Mouse (Mus musculus) liver, embryonic 11.5 days (tissue): ENCODE data around the gene Bcl7a. TPM values are rescaled to one million over a fixed set of nuclear protein-coding genes. Genes with fewer than 3 reads are reported as not detected.

Experiments
- ATAC-seq: fragments of 200-750 bp; cut with Nextera tagmentation; replicated peaks from 2 replicates; pipeline ENCODE4 v1.8.0; 2017; ENCODE audit warnings: moderate number of reproducible peaks, mild to moderate bottlenecking, moderate TSS enrichment, moderate library complexity; ENCODE audit not compliant: low FRiP score
- DNase-seq: peaks from one replicate; pipeline ENCODE4 v3.0.0-alpha.2; 2017; ENCODE audit warnings: low spot score
- H3K27ac ChIP-seq: fragments of 300-500 bp; sonication (generic); 2 replicates; pipeline ENCODE4 v1.5.1; 2014; ENCODE audit warnings: mild to moderate bottlenecking, low read depth, low read length, control low read depth
- H3K27me3 ChIP-seq: fragments of 300-500 bp; sonication (generic); replicated peaks from 2 replicates; pipeline ENCODE4 v1.6.1; 2014; ENCODE audit warnings: low read length, mixed read lengths; ENCODE audit not compliant: control insufficient read depth, insufficient read depth
- H3K36me3 ChIP-seq: fragments of 300-500 bp; sonication (generic); 2 replicates; pipeline ENCODE4 v1.6.1; 2014; ENCODE audit warnings: mild to moderate bottlenecking, low read length, moderate library complexity, mixed read lengths; ENCODE audit not compliant: control insufficient read depth, insufficient read depth
- H3K4me1 ChIP-seq: fragments of 300-500 bp; sonication (generic); replicated peaks from 2 replicates; pipeline ENCODE4 v1.6.1; 2014; ENCODE audit warnings: low read length, mixed read lengths; ENCODE audit not compliant: control insufficient read depth, insufficient read depth
- H3K4me2 ChIP-seq: fragments of 300-500 bp; sonication (generic); 2 replicates; pipeline ENCODE4 v1.6.1; 2014; ENCODE audit warnings: mild to moderate bottlenecking, control low read depth, moderate library complexity
- H3K4me3 ChIP-seq: fragments of 300-500 bp; sonication (generic); 2 replicates; pipeline ENCODE4 v1.5.1; 2014; ENCODE audit warnings: low read depth, low read length, control low read depth
- H3K9ac ChIP-seq: fragments of 300-500 bp; sonication (generic); 2 replicates; pipeline ENCODE4 v1.6.1; 2014; ENCODE audit warnings: low read depth, low read length, control low read depth
- H3K9me3 ChIP-seq: fragments of 300-500 bp; sonication (generic); 2 replicates; pipeline ENCODE4 v1.6.1; 2016; ENCODE audit warnings: low read length, inconsistent platforms, mixed read lengths; ENCODE audit not compliant: control insufficient read depth
- WGBS: fragments of 180-500 bp; shearing (Covaris S2); extraction: QIAGEN DNeasy Blood & Tissue Kit; methylation state at CpG from one replicate; pipeline ENCODE4 v1.1.7; 2014; 5-methylcytosine and 5-hydroxymethylcytosine counted together
- polyA plus RNA-seq: library from polyadenylated mRNA; unstranded; fragments of >200 nt; fragmentation: Nextera tagmentation; extraction: Ambion mirVana; gene quantifications from 2 replicates; pipeline ENCODE4 v1.2.1, GENCODE M21; 2014

Bcl7a gene
- polyA plus RNA-seq, 1 experiment from 2014 or later: 21.1 TPM

- ATAC-seq (no peak), DNase-seq (no peak)
- H3K9me3 ChIP-seq: no peaks in the 10 kb centered on the region
- no peak overlapping the region for H3K4me3 ChIP-seq
- no peaks in the 10 kb centered on the region for H3K4me1 ChIP-seq
- H3K27me3 ChIP-seq: no peaks in the 10 kb centered on the region
- H3K9ac ChIP-seq: no peak overlapping the region
- 94% methylated on average over 4 of the region's 4 CpGs for WGBS
- H3K36me3 ChIP-seq: peaks cover 34% of the 10 kb centered on the region
- no peak overlapping the region for H3K4me2 ChIP-seq
- no peak overlapping the region for H3K27ac ChIP-seq
These were observed 19.3 kb downstream of the Bcl7a start for GRCm38 (mm10) chr5:123362911-123363310.

DNA sequence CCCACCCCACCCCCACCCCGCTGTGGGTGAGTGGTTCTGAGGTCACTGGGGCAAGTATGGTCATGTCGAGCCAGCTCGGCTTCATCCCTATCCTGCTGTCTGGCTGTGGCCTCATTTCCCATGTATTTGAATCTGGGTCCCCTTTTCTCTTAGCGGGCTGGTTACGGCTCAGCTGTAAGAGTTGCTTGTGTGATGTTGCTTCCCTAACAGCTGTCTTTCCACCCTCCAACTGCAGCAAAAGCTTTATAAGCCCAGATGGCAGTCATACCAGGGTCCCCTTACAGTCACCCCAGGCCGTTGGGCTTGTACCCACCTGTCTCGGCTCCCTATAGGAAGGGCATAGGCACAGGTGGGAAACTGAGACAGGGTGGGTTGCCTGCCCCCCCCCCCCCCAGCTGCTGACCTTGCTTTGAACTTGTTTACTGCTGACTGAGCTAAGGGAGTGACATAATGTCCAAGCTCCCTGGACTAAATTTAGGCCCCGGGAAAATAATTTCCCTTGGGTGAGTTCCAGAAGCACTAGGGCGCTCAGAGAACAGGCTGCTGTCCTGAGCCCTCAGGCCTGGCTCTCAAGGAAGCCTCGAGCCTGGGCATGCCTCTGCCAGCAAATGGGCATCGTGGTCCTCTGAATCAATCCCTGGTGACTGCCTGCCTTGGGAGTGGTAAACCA is 20.8 kb downstream of the Bcl7a start:
- no peaks in the 10 kb centered on the region for H3K4me1 ChIP-seq
- H3K9ac ChIP-seq: no peak overlapping the region
- H3K4me2 ChIP-seq: no peak overlapping the region
- H3K36me3 ChIP-seq: peaks cover 33% of the 10 kb centered on the region
- H3K27me3 ChIP-seq: no peaks in the 10 kb centered on the region
- WGBS: 89% methylated on average over 11 of the region's 11 CpGs
- ATAC-seq (no peak), DNase-seq (no peak)
- H3K27ac ChIP-seq: no peak overlapping the region
- no peaks in the 10 kb centered on the region for H3K9me3 ChIP-seq
- no peak overlapping the region for H3K4me3 ChIP-seq

GRCm38 (mm10) chr5:123368869-123369488 is 25.3 kb downstream of the Bcl7a start:
- Histone ChIP-seq H3K4me3 (no peak overlapping the region), H3K27me3 (no peaks in the 10 kb centered on the region), H3K9ac (no peak overlapping the region), H3K27ac (no peak overlapping the region), H3K4me1 (no peaks in the 10 kb centered on the region), H3K4me2 (no peak overlapping the region), H3K9me3 (no peaks in the 10 kb centered on the region), H3K36me3 (peaks cover 40% of the 10 kb centered on the region)
- WGBS: 78% methylated on average over 13 of the region's 13 CpGs
- DNase-seq (no peak), ATAC-seq (no peak)

GRCm38 (mm10) chr5:123370049-123370448 is 26.4 kb downstream of the Bcl7a start:
- no peak overlapping the region for H3K4me2 ChIP-seq
- ATAC-seq (no peak), DNase-seq (no peak)
- H3K4me3 ChIP-seq: no peak overlapping the region
- H3K4me1 ChIP-seq: no peaks in the 10 kb centered on the region
- peaks cover 34% of the 10 kb centered on the region for H3K36me3 ChIP-seq
- no peak overlapping the region for H3K27ac ChIP-seq
- no peak overlapping the region for H3K9ac ChIP-seq
- WGBS: 70% methylated on average over 5 of the region's 5 CpGs
- no peaks in the 10 kb centered on the region for H3K27me3 ChIP-seq
- H3K9me3 ChIP-seq: no peaks in the 10 kb centered on the region

DNA sequence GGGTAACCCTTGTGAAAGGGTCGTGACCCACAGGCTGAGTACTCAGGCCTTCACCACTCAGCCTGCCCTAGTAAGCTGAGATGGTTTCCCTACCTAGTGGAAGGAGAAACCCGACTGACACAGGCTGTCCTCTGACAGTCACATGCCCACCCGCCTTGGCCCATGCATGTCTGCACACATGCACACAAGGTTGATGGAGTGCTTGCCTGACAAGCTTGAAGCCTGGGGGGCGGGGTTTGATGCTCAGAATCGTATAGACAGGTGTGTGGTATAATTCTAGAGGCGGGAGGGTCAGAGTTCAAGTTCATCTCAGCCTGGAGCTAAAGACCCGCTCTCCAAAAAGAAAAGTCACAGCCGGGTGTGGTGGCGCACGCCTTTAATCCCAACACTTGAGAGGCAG is 31.6 kb downstream of the Bcl7a start:
- no peak overlapping the region for H3K4me3 ChIP-seq
- WGBS: 86% methylated on average over 10 of the region's 10 CpGs

DNA sequence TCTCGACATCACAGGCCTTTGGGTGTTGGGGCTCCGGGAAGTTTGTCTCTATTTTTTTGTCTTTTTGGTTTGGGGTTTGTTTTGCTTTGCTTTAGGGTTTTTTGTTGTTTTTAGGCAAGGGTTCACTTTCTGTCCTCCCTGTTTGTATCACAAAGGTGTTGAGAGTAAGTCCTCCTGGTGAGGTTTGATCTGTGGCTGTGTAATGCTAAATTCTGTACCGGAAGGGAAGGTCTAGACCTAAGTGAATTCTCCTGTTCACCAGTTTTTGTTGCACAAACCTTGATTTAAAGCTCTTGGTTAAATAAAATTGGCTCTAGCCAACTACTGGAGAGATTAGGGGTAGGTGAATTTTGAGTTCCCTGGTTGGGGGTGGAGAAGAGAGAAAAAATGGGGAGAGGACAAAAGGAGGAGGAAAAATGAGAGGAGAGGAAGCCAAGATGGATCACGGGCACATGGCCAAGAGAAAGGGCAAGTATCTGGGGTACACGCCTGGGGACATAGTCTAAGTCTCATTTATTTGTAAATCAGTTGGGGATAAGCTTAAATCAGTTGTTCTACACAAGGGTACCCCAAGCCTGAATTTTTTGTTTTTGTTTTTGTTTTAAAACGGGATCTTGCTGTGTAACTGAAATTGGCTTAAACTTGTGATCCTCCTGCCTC is 32.3 kb downstream of the Bcl7a start:
- DNase-seq (no peak), ATAC-seq (no peak)
- H3K4me3 ChIP-seq: no peak overlapping the region
- no peaks in the 10 kb centered on the region for H3K27me3 ChIP-seq
- H3K4me1 ChIP-seq: no peaks in the 10 kb centered on the region
- no peak overlapping the region for H3K27ac ChIP-seq
- peaks cover 25% of the 10 kb centered on the region for H3K36me3 ChIP-seq
- no peak overlapping the region for H3K9ac ChIP-seq
- H3K9me3 ChIP-seq: no peaks in the 10 kb centered on the region
- WGBS: 87% methylated on average over 6 of the region's 6 CpGs
- H3K4me2 ChIP-seq: no peak overlapping the region

More for the DNA sequence above, 31.6 kb downstream of the Bcl7a start:
- Histone ChIP-seq H3K9me3 (no peaks in the 10 kb centered on the region), H3K9ac (no peak overlapping the region), H3K27me3 (no peaks in the 10 kb centered on the region), H3K27ac (no peak overlapping the region), H3K4me1 (no peaks in the 10 kb centered on the region), H3K4me2 (no peak overlapping the region), H3K36me3 (peaks cover 27% of the 10 kb centered on the region)
- no peak for DNase-seq
- no peak for ATAC-seq

GRCm38 (mm10) chr5:123376569-123376968 is 32.9 kb downstream of the Bcl7a start:
- ATAC-seq (no peak), DNase-seq (no peak)
- H3K4me3 ChIP-seq: no peak overlapping the region
- no peaks in the 10 kb centered on the region for H3K4me1 ChIP-seq
- no peak overlapping the region for H3K9ac ChIP-seq
- peaks cover 2% of the 10 kb centered on the region; the same call in 1 of the 2 replicates for H3K27me3 ChIP-seq
- no peaks in the 10 kb centered on the region for H3K9me3 ChIP-seq
- H3K36me3 ChIP-seq: peaks cover 19% of the 10 kb centered on the region
- 55% methylated on average over 10 of the region's 10 CpGs for WGBS
- H3K4me2 ChIP-seq: no peak overlapping the region
- H3K27ac ChIP-seq: no peak overlapping the region

DNA sequence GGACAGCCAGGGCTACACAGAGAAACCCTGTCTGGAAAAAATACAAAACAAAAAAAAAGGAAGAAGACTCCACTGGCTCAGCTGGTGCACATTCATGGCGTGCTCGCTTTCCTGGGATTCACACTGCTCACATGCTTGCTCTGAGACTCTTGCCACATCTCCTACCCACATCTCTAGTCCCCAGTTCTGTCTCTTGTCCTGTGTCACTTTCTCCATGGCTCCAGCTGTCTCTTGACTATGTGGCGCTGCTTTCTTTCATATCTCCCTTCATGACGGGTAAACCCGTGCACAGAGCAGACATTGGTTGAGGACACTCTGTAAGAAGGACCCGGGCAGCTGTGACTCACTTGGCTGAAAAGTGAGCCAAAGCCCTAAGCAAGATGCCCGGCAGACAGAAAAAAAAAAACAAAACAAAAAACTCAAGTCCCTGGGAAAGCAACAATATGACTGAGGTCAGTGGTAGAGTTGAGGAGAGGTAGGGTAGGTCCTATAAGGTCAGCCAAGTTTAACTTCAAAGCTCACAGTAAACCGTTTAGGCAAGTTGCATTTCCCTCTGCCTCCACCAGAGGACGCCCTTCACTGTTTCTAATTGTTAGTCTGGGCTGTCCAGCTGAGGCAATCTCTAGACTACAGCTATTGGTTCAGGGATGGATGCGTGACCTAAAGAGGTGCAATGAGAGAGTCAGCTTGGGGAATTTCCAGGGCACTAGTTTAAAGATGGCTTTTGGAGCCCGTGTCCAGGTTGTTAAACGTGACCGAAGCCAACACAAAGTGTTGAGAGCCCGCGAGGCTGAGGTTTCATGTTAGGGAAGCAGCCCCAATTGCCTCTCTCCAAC is 33.7 kb downstream of the Bcl7a start:
- DNase-seq (peak; percentile 64), ATAC-seq (peak; percentile 54; the same call in 1 of the 2 replicates)
- Histone ChIP-seq H3K9ac (no peak overlapping the region), H3K27me3 (peaks cover 4% of the 10 kb centered on the region; the same call in 1 of the 2 replicates), H3K9me3 (no peaks in the 10 kb centered on the region), H3K36me3 (peaks cover 12% of the 10 kb centered on the region), H3K4me3 (no peak overlapping the region), H3K4me2 (no peak overlapping the region), H3K27ac (no peak overlapping the region), H3K4me1 (peaks cover 4% of the 10 kb centered on the region; the same call in 1 of the 2 replicates)
- WGBS: 71% methylated on average over 15 of the region's 15 CpGs
